Mouse (Mus musculus): ENCODE results near the gene Igf2bp1.
"Not testable (repeated sequence)": the region's sequence is repeated elsewhere in the genome, so short reads cannot be mapped to it uniquely, and the experiment has no call there.

Igf2bp1 gene

DNA sequence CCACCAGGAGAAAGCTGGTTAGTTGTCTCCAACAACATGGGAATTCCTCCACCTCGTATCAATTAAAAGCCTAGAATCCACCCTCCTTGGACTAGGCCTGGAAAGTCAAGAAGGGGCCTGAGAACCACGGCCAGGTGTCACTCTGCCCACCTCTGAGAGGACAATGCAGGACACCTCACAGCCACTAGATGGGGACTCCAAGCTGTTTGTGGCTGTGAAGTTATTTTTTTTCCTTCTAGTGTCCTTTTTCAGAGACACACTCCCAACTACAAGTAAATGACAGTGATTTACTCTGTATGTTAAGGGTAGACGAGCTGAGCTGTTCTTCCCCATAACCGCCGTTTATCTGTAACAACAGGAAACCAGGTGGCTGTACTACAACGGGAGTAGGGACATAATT is 32.6 kb downstream of the Igf2bp1 start:
- DNase-seq (ENCODE audit: inconsistent age in 2 of 2, low spot score in 1 of 2): no peak

DNA sequence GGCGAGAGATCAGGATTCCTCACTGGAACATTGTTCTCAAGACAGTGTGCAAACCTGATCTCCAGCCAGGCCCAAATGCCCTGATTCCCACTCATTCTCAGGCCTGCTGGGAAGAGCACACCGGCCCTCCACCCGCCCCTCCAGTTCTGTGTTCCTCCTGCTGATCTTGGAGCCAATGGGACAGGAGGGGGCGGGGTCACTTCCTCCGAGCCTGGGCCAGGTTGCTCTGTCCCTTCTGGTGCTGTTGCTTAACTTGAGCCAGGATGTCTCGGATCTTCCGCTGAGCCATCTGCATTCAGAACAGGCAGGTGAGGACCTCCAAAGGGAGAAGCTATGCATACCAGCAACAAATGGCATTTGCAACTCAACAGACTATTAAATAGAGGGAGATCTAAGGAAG is 42.4 kb downstream of the Igf2bp1 start:
- no peak for DNase-seq (ENCODE audit: inconsistent age in 2 of 2, low spot score in 1 of 2)

DNA sequence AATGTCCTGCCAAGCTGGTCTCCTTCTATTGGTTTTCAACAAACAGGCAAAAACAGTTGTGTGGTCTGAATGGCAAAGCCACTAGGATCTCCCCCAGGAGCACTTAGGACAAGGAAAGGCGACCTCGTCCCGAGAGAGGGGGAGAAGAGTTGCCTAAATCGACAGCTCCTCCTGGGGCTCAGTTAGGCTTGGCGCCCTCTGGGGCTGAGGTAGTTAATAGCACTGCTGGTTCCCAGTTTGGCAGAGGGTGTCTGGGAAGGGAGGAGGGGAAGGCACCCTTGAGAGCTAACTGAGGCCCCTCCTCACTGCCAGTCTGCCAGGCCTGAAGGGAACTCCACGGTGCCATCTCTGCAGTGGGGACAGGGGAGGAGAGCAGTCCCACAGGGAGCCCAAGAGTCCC is 46.6 kb downstream of the Igf2bp1 start:
- no peak for DNase-seq (ENCODE audit: inconsistent age in 2 of 2, low spot score in 1 of 2)

DNA sequence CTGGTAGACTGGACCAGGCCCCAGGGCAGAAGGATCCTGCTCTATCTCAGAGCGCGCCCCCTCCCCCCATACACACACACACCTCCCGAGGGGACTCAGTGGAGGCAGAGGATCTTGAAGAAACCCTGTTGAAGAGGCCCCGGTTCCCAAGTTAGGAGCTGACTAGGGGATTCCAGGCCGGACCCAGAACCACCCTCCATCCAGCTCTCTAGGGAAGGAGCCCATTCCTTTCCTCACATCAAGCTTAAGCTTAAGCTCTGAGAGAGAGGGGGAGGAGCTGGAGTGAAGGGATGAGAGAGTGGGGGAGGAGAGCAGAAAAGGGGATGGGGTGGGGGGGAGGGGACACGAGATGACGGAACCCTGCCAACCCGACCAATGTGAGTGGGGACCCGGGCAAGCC is 47.5 kb downstream of the Igf2bp1 start:
- DNase-seq (ENCODE audit: inconsistent age in 2 of 2, low spot score in 1 of 2): no peak

DNA sequence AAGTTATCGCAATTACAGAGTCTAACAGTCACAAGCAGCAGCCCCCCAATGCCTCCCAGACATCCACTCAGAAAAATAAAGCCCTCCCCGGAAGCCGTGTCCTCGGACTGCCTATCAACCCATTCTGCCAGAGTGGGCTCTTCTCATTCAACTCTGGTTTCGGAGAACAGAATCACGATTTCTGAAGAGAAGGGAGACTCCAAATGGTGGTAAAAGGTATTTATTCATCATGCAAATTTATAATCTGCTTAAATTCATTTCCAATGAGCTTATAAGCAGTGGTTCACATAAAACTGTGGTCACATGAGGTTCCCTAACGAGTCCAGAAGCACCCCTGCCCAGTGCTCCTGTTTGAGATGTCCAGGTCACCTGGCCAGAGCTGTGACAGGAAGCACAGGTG is 48.3 kb downstream of the Igf2bp1 start:
- no peak for DNase-seq (ENCODE audit: inconsistent age in 2 of 2, low spot score in 1 of 2)

DNA sequence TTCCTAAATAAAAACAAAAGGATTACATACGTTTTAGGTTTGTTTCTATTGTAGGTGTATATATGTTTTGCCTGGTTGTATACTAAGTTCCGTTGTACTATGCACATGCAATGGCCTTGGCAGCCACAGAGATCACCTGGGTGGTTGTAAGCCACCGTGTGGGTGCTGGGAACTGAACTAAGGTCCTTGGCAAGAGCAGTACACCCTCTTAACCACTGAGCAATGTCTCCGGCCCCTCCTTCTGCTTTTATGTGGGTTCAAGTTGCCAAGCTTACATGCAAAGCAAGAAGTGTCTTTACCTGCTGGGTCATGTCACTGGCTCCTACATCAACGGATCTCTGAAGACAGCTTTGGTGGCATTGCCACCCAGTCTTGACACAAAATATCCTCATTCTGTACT is 52.4 kb downstream of the Igf2bp1 start:
- DNase-seq (ENCODE audit: inconsistent age in 2 of 2, low spot score in 1 of 2): no peak

DNA sequence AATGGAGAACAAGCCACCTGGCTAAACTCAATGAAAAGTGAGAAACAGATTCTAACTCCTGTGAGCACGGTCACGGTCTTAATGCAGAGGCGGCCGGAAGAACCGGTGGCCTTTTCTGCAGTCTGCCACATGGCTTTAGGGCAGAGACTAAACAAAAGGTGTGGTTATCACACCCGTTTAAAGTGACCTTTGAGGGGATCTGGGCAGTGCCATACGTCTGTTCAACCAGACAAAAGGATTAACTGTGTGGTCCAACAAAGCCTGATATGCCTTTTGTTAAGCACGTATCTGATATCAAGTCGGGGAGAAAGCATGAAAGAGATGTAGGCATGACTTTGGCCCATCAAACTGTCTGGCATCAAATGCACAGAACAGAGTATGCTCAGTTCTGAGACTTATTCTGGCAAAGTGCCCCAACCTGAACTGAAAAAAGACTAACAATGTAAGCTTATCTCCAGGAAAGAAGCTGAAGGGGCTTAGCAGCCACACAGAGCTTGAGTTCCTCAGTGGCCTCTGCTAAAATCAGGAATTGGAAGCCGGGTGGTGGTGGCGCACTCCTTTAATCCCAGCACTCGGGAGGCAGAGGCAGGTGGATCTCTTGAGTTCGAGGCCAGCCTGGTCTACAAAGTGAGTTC is 59.8 kb downstream of the Igf2bp1 start:
- DNase-seq (ENCODE audit: inconsistent age in 2 of 2, low spot score in 1 of 2): no peak

DNA sequence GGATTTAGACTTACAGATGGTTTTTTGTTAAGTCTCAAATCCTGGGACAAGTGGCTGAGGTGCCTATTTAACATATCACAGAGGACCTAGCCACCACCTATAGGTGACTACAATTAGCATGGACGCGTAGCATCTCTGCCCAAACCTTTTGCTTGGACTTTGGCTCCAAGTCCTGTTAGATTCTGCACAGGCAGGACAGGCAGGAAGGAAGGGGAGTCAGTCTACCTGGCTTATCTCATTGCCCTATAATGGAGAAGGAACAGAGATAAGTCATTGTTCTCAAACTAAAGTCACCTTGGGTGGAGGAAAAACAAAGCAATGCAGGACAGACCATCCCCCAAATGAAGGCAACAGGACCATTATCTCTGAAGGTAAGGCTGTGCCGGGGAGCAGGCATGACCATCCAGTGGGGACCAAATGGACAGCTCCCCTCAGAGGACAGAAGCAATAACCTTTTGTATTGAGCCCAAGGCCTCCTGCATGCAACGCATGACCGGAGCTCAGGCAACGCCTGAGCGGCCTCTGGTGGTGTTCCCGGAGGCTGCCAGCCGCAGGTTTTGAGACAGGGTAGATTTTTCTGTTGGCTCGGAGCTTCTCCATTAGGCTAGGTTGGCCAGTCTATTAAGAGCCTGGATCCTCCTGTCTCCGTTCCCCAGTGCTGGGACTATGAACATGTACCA is 65.8 kb downstream of the Igf2bp1 start:
- peak; percentile 11 to 37 for DNase-seq (ENCODE audit: inconsistent age in 2 of 2, low spot score in 1 of 2)

DNA sequence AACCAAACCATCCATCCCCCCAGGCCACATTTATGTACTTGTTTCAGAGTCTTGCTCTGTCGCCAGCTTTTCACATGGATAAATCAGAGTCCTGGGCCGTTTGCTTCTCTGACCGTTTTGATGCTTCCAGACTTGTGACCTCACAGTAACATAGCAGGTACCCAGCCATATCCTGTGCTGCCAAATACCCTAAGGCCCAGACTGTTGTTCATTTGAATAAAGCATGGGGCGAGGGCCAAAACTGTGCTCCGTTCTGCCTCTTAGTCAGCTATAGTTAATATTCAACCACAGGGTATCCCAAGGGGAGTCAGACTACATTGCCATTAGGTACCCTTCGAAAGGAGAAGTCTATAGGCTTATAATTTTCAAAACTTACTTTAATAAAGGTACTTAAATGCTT is 69.3 kb downstream of the Igf2bp1 start:
- DNase-seq (ENCODE audit: inconsistent age in 2 of 2, low spot score in 1 of 2): no peak

DNA sequence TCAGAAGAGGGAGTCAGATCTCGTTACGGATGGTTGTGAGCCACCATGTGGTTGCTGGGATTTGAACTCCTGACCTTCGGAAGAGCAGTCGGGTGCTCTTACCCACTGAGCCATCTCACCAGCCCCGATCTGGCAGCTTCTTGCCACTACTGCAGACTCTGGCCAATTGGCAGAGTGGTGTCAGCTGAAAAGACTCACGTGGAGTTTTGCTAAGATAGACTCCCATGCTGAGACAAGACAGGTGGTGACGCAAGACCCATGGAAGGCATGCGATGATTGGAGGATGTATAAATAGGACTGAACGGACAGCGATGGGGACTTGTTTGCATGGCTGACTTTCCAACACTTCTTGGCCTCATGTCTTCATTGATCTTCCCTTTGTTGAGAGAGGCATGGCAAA is 73.6 kb downstream of the Igf2bp1 start:
- DNase-seq (ENCODE audit: inconsistent age in 2 of 2, low spot score in 1 of 2): not testable (repeated sequence)

DNA sequence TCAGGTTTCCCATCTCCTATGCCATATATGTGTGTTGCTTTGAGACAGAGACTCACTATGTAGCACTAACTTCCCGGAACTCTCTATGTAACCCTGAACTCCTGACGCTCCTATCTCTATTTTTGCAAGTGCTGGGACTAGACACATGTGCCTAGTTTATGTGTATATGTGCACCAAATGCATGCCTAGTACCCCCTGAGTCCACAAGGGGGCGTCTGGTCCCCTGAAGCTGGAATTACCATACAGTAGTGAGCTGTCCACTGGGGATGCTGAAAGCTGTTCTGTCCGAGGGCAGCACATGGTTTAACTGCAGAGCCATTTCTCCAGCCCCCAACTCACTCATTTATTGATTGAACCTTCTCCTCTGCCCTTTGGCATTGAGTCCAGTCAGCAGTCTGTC is 79.3 kb downstream of the Igf2bp1 start:
- DNase-seq (ENCODE audit: inconsistent age in 2 of 2, low spot score in 1 of 2): no peak

DNA sequence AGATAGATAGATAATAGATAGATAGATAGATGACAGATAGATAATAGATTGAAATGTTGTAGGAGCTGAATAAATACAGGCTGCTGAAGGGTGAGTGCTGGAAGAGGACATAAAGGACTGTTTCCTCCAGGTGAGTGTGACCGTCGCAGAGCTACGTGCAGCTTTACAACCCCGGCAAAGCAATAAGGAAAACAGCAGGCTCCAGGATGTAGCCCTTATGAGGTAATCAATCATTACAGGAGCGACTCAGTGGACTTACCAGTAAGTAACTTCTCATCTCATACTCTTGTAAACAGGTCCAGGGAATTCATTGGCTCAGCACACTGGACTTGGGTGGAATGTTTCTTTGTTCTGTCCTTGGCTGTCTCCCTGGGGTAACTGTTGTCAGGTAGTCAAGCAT is 79.8 kb downstream of the Igf2bp1 start:
- no peak for DNase-seq (ENCODE audit: inconsistent age in 2 of 2, low spot score in 1 of 2)

DNA sequence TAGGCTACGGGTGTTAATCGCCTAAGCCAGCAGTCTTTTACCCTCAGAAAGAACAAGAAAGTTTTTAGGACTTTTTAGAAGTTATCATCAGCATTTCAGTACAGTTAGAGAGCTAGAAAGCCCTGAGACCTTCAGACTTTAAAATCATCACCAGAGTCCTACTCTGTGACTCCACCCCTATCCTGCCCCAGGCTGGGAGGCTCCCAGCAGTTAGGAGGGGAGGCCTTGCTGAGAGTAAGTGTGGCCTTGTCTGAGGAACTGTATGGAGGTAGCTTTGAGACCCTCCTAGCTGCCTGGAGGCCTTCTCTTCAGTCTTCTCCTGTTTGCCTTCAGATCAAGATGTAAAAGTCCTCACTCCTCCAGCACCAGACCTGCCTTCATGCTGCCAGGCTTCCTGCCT is 81.5 kb downstream of the Igf2bp1 start:
- DNase-seq (ENCODE audit: inconsistent age in 2 of 2, low spot score in 1 of 2): no peak

DNA sequence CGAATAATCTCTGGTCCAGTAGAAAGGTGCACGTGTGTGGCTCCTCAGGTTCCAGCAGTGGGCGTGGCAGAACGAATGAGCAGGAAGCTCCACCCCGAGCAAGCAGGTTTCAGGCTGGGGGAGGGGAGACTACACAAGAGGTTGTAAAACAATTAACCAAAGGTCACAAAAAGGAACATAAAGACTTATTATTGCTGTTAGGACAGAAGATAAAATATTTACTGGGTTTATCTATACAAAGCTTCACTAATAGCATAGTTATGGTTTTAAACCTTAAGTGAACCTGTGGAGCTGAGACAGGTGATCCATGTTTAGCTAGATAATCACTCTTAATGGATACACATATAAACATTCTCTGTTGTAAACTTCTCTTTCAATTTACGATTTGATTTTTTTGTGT is 82.3 kb downstream of the Igf2bp1 start:
- DNase-seq (ENCODE audit: inconsistent age in 2 of 2, low spot score in 1 of 2): not testable (repeated sequence)

DNA sequence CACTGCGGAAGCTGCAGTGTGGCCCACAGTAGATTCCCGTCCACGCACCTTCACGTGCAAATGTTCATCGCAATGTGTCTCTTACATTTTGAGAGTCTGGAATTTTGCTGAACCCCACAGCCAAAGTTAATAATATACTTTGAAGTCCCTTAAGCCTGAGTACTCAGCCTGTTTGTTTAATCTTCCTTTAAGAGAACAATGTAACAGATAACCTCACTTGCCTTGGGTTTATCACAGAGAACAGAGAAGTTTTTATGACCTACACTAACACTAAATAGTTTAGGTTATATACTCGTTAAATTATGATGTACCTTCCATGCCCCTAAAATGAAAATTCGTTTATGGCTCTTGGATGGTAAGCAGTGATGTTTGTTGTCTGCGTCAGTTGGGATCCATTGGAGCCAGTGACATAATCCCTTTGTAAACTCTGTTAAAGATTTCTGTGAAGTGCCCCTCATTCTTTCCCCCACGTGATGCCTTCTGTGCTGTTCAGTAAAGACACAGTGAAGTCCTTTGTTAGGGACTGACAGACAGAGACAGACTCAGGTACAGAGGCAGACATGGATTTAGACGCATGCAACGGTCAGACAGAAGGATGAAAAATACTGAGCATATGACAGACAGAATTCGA is 83.6 kb downstream of the Igf2bp1 start:
- no peak for DNase-seq (ENCODE audit: inconsistent age in 2 of 2, low spot score in 1 of 2)

DNA sequence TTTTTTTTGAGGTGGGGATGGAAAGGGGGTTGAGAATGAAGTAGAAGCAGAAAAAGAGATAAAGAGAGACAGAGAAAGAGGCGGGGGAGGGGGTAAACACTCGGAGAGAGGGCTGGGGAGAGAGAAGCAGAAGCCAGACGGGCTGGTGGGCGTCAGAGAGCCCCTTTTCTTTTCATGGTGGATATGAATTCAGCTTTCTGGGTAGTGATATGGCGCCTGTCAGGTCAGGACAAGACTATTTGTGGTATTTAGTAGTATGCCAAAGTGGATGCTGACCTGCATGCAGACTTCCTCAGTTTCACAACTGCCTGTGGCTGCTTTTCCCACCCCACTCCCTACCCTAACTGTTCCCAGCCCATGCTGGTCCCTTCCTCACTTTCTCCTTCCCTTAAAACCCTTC is 89.3 kb downstream of the Igf2bp1 start:
- DNase-seq (ENCODE audit: inconsistent age in 2 of 2, low spot score in 1 of 2): no peak

DNA sequence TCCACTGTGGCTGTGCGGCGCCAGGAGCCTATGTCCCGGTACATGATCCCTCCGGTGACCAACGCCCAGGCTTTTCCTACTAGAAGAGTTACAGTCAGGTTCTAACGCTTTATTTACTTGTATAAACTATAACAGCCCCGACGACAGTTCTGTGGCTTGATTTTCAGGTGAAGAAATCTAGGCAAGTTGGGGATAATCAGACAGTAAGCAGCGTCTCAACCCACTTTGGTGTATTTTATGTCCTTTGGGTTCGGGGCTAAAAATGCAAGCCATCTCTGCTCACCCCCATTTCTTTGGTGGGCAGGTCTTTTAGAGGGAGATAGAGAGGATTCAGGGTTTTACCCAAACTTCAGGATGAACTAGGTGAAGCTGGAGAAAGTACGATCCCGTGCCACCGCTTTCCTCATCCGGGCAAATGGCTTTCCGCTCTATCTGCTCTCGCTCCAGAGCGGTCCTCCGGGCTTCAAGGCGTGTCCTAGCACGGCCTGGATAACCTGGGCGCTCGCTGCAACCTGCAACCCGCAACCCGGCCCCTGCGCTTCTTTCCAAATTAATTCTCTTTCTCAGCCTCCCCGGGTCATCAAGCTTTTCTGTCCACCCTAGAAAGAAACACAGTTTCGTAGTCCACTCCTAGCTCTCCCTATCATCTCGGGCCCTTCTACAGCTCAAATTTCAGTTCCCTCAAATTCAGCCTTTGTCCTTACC is 90.6 kb downstream of the Igf2bp1 start:
- DNase-seq (ENCODE audit: inconsistent age in 2 of 2, low spot score in 1 of 2): peak; percentile 4 to 31

DNA sequence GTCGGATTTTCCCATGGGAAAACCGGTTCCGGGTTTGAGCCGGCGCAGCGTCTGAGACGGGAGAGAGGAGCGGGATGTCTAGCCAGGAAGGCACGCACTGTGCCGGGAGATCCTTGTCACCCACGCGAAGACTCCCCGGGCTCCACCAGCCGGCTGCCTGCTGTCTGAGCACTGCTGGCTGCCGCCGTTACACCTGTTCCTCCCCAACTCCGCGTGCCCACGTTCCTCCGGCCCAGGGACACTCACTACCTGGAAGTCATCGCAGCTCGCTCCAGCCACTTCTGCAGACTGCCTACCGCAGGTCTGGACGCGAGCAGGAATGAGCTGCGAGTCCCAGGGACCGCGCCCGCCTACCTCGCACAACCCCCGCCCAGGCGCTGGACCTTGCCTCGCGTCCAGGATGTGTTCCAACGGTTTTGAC is 91.2 kb downstream of the Igf2bp1 start, which contains the start of gene B4galnt2:
TSS of gene B4galnt2 (minus strand) at position 321 of the 421 bp plus-strand sequence.
- DNase-seq (ENCODE audit: inconsistent age in 2 of 2, low spot score in 1 of 2): peak; percentile 3 to 29

DNA sequence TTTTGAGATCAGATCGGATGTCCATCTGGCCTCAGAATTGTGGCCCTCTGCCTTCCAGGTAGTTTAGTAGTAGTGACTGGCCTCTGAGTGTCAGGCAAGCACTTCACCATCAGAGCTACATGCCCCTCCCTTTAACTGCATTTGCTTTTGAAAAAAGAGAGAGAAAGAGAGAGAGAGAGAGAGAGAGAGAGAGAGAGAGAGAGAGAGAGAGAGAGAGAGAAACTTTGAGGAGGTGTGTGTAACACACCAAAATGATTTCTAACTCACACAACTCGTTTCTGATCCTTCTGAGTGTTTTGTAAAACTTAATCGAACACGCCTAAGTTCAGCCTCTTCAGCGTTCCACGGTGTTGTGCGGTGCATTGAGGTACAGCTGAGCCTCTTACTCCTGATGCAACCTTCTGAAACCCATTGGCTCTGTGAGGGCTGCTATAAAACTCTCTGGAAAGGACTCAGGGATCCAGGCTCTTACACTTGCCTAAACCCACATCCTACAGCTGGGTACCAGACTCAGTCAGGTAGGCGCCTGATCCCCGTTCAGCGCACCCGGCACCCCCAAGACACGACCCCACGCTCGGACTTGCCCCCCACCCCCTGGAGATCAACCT is 91.7 kb downstream of the Igf2bp1 start:
- DNase-seq (ENCODE audit: inconsistent age in 2 of 2, low spot score in 1 of 2): no peak

DNA sequence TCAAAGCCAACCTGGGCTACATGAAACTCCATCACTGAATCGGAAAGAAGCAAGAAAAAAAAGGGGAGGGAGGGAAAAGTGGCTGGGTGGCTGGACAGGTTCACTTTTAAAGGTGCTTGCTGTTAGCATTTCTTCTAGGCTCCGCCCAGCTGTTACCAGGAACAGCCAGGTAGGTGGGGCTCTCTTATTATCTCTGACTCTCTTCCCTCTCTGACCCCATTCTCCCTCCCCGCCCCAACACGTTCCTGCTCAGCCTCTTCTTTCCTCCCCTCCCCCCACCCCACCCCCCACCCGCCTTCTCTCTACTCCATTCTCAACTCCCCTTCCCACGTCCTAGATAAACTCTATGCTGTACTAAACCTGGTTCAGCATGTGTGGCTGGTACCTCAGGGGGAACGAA is 94.2 kb downstream of the Igf2bp1 start:
- DNase-seq (ENCODE audit: inconsistent age in 2 of 2, low spot score in 1 of 2): no peak

DNA sequence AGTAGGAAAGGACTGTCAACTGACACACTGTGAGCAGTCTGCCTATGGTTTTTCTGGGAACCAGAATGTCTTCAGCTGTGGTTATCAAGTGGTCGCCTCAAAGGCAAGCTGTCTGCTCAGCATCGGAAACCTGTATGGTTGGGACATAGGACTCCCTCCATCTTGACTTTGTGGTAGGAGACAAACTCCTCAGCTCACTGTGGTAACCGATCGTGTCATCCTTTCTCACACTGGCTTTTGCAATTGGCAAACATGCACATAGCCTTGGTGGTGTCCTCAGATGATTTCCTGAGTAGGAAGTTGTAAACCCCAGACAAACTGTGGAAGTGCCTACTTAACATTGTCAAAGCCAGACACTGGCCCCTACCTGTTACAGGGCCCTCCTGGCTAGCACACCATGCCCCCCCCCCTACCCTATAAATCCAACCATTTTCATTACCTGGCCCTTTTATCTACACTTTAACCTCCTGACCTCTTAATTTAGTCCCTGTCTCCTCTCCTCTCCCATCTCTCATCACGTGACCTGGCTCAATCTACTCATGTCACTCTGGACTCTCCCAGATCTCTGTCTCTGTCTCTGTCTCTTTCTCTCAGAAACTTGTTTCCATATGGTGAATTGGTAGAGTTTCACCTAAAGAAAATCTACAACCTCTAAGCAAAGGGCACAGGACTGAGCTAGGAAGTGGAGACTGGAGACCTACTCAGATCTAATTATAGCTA is 97.8 kb downstream of the Igf2bp1 start:
- no peak for DNase-seq (ENCODE audit: inconsistent age in 2 of 2, low spot score in 1 of 2)
